Mouse (Mus musculus) CD4-positive, CD25-positive, alpha-beta regulatory T cell, adult 4 months (primary cell): Measurements from ENCODE around the gene Fadd. TPM values are rescaled to one million over a fixed set of nuclear protein-coding genes. Genes with fewer than 3 reads are reported as not detected.

Source experiments
- ATAC-seq: one replicate; pipeline ENCODE4 v1.8.0; 2017
- polyA plus RNA-seq, 2 experiments: library from polyadenylated mRNA; unstranded; fragments of 100-300 nt; shearing (Covaris generic); gene quantifications; one replicate each; pipeline ENCODE4 v1.2.1; 2017

Fadd gene
- polyA plus RNA-seq, 2 experiments from 2014 or later = 8.2 to 9.4 TPM

DNA sequence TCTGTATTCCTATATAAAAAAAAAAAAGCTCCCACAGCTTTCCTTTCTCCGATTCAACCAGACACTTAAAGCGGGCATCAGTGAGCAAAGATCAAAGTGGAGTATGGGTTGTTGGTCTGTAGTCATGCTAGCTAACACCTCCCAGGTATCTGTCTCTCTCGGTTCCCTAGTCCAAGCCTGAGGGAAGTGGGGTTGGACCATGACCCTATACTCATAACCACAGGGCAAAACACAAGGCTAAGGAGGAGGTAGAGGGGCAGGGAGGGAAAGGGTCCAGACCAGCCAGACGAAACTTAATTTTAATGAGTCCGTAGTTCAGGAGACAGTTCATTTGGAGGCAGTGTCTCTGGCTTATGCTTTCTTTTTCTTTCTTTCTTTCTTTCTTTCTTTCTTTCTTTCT, 10.0 kb downstream of the Fadd start:
- no peak for ATAC-seq

DNA sequence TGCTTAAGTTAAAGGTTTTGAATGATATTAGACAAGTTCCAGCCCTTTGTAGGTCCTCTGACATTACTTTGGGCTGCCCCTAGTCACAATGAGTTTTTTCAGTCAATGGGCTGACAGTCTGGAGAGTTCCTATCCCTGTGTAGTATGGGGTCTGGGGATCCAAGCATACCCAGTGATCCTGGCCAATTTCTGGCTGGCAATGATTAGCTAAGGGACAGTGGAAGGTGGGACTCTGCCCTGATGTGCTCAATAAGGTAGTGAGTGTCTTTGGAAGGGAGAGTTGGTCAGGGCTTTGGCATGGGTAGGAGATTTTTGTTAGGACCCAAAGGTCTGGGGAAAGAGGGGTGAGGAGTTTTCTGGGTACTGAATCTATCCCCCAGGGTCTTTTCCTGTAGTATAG, 10.7 kb downstream of the Fadd start:
- no peak for ATAC-seq

- no peak for ATAC-seq
Observed at GRCm38 (mm10) chr7:144569428-144569827, 12.8 kb downstream of the Fadd start.

DNA sequence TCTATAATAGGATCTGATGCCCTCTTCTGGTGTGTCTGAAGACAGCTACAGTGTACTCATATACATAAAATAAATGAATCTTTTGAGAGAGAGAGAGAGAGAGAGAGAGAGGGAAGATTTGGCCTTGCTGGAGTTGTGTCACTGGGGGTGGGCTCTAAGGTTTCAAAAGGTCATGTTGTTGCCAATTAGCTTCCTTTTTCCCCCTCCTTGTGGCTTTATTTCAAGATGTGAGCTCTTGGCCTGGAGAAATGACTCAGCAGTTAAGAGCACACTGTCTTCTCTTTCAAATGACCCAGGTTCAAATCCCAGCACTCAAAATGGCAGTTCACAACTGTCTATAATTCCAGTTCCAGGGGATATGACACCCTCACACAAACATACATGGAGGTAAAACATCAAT, 14.2 kb downstream of the Fadd start:
- ATAC-seq = no peak

- no peak for ATAC-seq
Observed at GRCm38 (mm10) chr7:144566921-144567682, 15.2 kb downstream of the Fadd start.

DNA sequence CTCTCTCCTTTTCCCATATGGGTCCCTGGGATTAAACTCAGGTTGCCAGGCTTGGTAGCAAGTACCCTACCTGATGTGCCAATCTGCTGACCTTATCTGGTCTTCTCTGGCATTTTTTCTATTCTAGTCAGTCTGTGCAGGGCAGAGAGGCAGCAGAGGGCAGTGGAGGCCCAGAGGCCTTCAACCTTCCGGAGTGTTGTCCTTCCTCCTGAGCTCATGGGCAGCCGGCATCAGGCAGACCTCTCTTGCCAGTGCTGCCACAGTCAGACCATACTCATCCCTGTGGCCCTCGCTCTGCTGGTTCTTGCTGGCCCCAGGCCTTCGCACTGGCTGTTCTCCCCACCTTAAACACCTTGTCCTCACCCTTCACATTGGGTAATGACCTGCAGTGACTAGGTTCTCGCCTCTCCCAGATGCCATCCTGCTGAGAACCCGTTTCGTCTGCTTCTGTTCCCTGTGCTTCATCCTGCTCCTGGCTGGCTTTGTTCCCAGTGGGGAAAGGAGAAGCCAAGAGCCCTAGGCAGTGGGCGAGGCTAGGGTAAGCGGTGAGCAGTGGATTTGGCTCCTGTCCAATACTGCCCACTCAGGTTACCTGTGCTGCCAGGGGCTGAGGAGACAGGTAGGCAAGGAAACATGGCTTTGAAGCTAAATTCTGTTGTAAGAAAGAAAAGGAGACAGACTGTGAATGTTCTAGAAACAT, 18.7 kb downstream of the Fadd start:
- ATAC-seq = no peak

GRCm38 (mm10) chr7:144562016-144562415, 20.2 kb downstream of the Fadd start:
- no peak for ATAC-seq

DNA sequence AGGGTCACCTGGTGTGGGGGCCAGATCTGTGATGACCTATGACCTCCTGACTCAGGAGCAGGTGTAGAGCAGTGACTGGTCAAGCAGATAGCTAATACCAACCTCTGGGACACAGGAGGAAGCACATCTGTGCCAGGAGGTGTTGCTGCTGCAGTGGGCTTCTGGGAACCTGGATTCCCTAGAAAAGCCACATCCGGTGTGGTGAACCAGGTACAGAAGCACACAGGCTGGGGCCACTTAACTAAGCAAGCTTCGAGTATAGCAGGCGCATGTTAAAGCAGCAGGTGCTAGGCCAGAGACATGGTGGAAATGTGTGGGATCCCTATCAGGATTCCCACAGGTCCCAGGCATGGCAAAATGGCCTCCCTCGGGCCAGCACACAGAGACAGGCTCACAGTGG, 21.7 kb downstream of the Fadd start:
- ATAC-seq = peak; percentile 95

GRCm38 (mm10) chr7:144558552-144558951, 23.7 kb downstream of the Fadd start:
- no peak for ATAC-seq

- no peak for ATAC-seq
Observed at GRCm38 (mm10) chr7:144554123-144554472, 28.2 kb downstream of the Fadd start.

- peak; percentile 98 for ATAC-seq
Observed at GRCm38 (mm10) chr7:144553237-144554122, 28.8 kb downstream of the Fadd start, which contains the start of gene Ppfia1. TSS of gene Ppfia1 (minus strand) at chr7:144553729.

GRCm38 (mm10) chr7:144552274-144552673, 30.0 kb downstream of the Fadd start:
- ATAC-seq = no peak

DNA sequence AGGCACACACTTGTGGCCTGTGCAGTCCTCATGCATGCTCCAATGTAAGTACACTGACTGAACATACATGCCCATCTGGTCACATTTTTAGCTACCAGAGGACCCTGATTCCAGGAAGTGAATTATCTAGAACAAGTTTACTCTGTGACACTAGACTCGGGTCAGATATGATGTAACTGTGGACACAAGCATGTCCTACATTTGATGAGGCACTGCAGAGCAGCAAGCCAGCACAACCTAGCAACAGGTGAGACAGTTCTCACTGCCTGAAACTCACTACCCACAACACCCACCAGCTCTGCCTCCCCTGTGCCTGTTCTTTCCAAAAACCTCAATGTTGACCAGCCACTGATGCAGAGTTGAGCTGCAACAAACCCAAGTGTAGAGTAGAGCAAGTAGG, 31.5 kb downstream of the Fadd start:
- ATAC-seq = no peak

- ATAC-seq = no peak
Observed at GRCm38 (mm10) chr7:144549904-144550566, 32.2 kb downstream of the Fadd start.

DNA sequence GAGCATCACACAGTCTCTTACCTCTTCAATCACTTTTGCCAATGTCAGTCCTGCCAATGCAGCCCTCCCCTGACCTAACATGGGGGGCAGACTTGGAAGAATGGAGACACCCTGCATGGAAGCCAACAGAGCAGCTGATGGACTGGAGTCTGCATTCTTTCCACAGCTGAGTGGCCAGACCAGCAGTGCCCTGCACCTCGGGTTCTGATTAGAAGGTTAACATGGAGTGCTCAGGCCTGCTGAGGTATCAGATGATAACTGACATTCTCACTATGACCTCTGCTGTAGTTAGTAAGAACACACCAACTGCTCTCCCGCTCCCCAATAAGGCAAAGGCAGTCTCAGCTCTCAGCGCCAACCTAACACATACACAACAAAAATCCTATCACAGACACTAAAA, 37.0 kb downstream of the Fadd start:
- ATAC-seq = no peak

GRCm38 (mm10) chr7:144541351-144541750, 40.9 kb downstream of the Fadd start:
- ATAC-seq = no peak

- no peak for ATAC-seq
Observed at GRCm38 (mm10) chr7:144539146-144539545, 43.1 kb downstream of the Fadd start.

- no peak for ATAC-seq
Observed at GRCm38 (mm10) chr7:144538030-144538644, 44.1 kb downstream of the Fadd start.

- no peak for ATAC-seq
Observed at GRCm38 (mm10) chr7:144536367-144536766, 45.9 kb downstream of the Fadd start.

- ATAC-seq = no peak
Observed at GRCm38 (mm10) chr7:144534773-144535172, 47.5 kb downstream of the Fadd start.

GRCm38 (mm10) chr7:144531585-144532378, 50.5 kb downstream of the Fadd start:
- no peak for ATAC-seq
